Mouse (Mus musculus) heart, embryonic 11.5 days (tissue): ENCODE results near the gene Brat1. TPM values are rescaled to one million over a fixed set of nuclear protein-coding genes. Genes with fewer than 3 reads are reported as not detected.
"Not testable (repeated sequence)": the region's sequence is repeated elsewhere in the genome, so short reads cannot be mapped to it uniquely, and the experiment has no call there.

ENCODE experiments used
- ATAC-seq: fragments of 200-750 bp; cut with Nextera tagmentation; replicated peaks from 2 replicates; pipeline ENCODE4 v1.8.0; 2017; ENCODE audit warnings: moderate library complexity; ENCODE audit not compliant: insufficient number of reproducible peaks, low FRiP score, low TSS enrichment
- H3K27ac ChIP-seq: fragments of 300-500 bp; sonication (generic); 2 replicates; pipeline ENCODE4 v1.5.1; 2014; ENCODE audit warnings: mild to moderate bottlenecking, low read depth, low read length
- H3K27me3 ChIP-seq: fragments of 300-500 bp; sonication (generic); 2 replicates; pipeline ENCODE4 v1.6.1; 2014; ENCODE audit warnings: mild to moderate bottlenecking, low read length, mixed read lengths; ENCODE audit not compliant: control insufficient read depth, insufficient read depth
- H3K36me3 ChIP-seq: fragments of 300-500 bp; sonication (generic); 2 replicates; pipeline ENCODE4 v1.6.1; 2014; ENCODE audit warnings: mild to moderate bottlenecking, low read length, moderate library complexity, mixed read lengths; ENCODE audit not compliant: control insufficient read depth, insufficient read depth
- H3K4me1 ChIP-seq: fragments of 300-500 bp; sonication (generic); 2 replicates; pipeline ENCODE4 v1.6.1; 2014; ENCODE audit warnings: low read length; ENCODE audit not compliant: control insufficient read depth, insufficient read depth
- H3K4me2 ChIP-seq: fragments of 300-500 bp; sonication (generic); 2 replicates; pipeline ENCODE4 v1.6.1; 2014; ENCODE audit warnings: mild to moderate bottlenecking, moderate library complexity
- H3K4me3 ChIP-seq: fragments of 300-500 bp; sonication (generic); 2 replicates; pipeline ENCODE4 v1.5.1; 2014; ENCODE audit warnings: low read depth, low read length
- H3K9ac ChIP-seq: fragments of 300-500 bp; sonication (generic); 2 replicates; pipeline ENCODE4 v1.6.1; 2014; ENCODE audit warnings: mild to moderate bottlenecking, low read depth, low read length, moderate library complexity
- H3K9me3 ChIP-seq: fragments of 300-500 bp; sonication (generic); replicated peaks from 2 replicates; pipeline ENCODE4 v1.6.1; 2016; ENCODE audit warnings: low read length; ENCODE audit not compliant: control insufficient read depth
- WGBS: fragments of 180-500 bp; shearing (Covaris S2); extraction: QIAGEN DNeasy Blood & Tissue Kit; methylation state at CpG from one replicate; pipeline ENCODE4 v1.1.7; 2014; ENCODE audit not compliant: insufficient replicate concordance; 5-methylcytosine and 5-hydroxymethylcytosine counted together
- polyA plus RNA-seq: library from polyadenylated mRNA; unstranded; fragments of >200 nt; fragmentation: Nextera tagmentation; extraction: Ambion mirVana; gene quantifications from 2 replicates; pipeline ENCODE4 v1.2.1, GENCODE M21; 2014

The Brat1 gene
- polyA plus RNA-seq, 1 experiment from 2014 or later: 9.8 TPM

GRCm38 (mm10) chr5:140672115-140672514 lies 32.7 kb upstream of the Brat1 start:
- H3K27me3 ChIP-seq: no peaks in the 10 kb centered on the region
- H3K4me1 ChIP-seq: peaks cover 6% of the 10 kb centered on the region; the same call in 1 of the 2 replicates
- H3K9ac ChIP-seq: peak overlapping the region; percentile 34; the same call in 1 of the 2 replicates
- ATAC-seq: no peak
- H3K9me3 ChIP-seq: peaks cover 8% of the 10 kb centered on the region
- H3K27ac ChIP-seq: no peak overlapping the region
- H3K4me2 ChIP-seq: no peak overlapping the region
- WGBS: 79% methylated on average over 6 of the region's 6 CpGs
- H3K4me3 ChIP-seq: no peak overlapping the region
- H3K36me3 ChIP-seq: peaks cover 8% of the 10 kb centered on the region

- not testable (repeated sequence) for ATAC-seq, H3K9me3 ChIP-seq, H3K36me3 ChIP-seq, H3K4me2 ChIP-seq, H3K4me3 ChIP-seq, H3K9ac ChIP-seq, H3K27me3 ChIP-seq, H3K27ac ChIP-seq, H3K4me1 ChIP-seq
- 88% methylated on average over 6 of the region's 6 CpGs for WGBS
Observed at GRCm38 (mm10) chr5:140672603-140673002, 32.2 kb upstream of the Brat1 start.

- no peak overlapping the region for H3K4me3 ChIP-seq
- no peak overlapping the region for H3K4me2 ChIP-seq
- 87% methylated on average over 17 of the region's 17 CpGs for WGBS
- H3K9me3 ChIP-seq: peaks cover 3% of the 10 kb centered on the region
- H3K36me3 ChIP-seq: peaks cover 3% of the 10 kb centered on the region
- no peaks in the 10 kb centered on the region for H3K27me3 ChIP-seq
- H3K9ac ChIP-seq: no peak overlapping the region
- H3K27ac ChIP-seq: no peak overlapping the region
- peaks cover 6% of the 10 kb centered on the region; the same call in 1 of the 2 replicates for H3K4me1 ChIP-seq
- ATAC-seq: no peak
Observed at GRCm38 (mm10) chr5:140674036-140674435, 30.8 kb upstream of the Brat1 start.

- Histone ChIP-seq H3K4me2 (no peak overlapping the region), H3K9ac (no peak overlapping the region), H3K9me3 (no peaks in the 10 kb centered on the region), H3K36me3 (peaks cover 3% of the 10 kb centered on the region; the same call in 1 of the 2 replicates), H3K27me3 (no peaks in the 10 kb centered on the region), H3K27ac (no peak overlapping the region), H3K4me1 (peaks cover 6% of the 10 kb centered on the region; the same call in 1 of the 2 replicates), H3K4me3 (no peak overlapping the region)
- no peak for ATAC-seq
- WGBS: 82% methylated on average over 11 of the region's 11 CpGs
Observed at GRCm38 (mm10) chr5:140675079-140675478, 29.7 kb upstream of the Brat1 start.

GRCm38 (mm10) chr5:140675640-140676039 lies 29.2 kb upstream of the Brat1 start:
- no peak overlapping the region for H3K4me3 ChIP-seq
- H3K27me3 ChIP-seq: no peaks in the 10 kb centered on the region
- peaks cover 6% of the 10 kb centered on the region; the same call in 1 of the 2 replicates for H3K4me1 ChIP-seq
- H3K36me3 ChIP-seq: peaks cover 3% of the 10 kb centered on the region; the same call in 1 of the 2 replicates
- no peak overlapping the region for H3K27ac ChIP-seq
- H3K9ac ChIP-seq: no peak overlapping the region
- ATAC-seq: no peak
- 84% methylated on average over 11 of the region's 11 CpGs for WGBS
- H3K4me2 ChIP-seq: no peak overlapping the region
- no peaks in the 10 kb centered on the region for H3K9me3 ChIP-seq

GRCm38 (mm10) chr5:140677137-140677536 lies 27.7 kb upstream of the Brat1 start:
- Histone ChIP-seq H3K27ac (no peak overlapping the region), H3K9ac (no peak overlapping the region), H3K27me3 (no peaks in the 10 kb centered on the region), H3K9me3 (no peaks in the 10 kb centered on the region), H3K36me3 (peaks cover 3% of the 10 kb centered on the region; the same call in 1 of the 2 replicates), H3K4me1 (0 out of 2 replicates have a peak, but pooled peaks cover 1% of the 10 kb centered on the region), H3K4me3 (no peak overlapping the region), H3K4me2 (no peak overlapping the region)
- no peak for ATAC-seq
- 77% methylated on average over 6 of the region's 6 CpGs for WGBS

- no peaks in the 10 kb centered on the region for H3K36me3 ChIP-seq
- H3K4me2 ChIP-seq: no peak overlapping the region
- H3K27ac ChIP-seq: no peak overlapping the region
- H3K9me3 ChIP-seq: no peaks in the 10 kb centered on the region
- ATAC-seq: no peak
- no peaks in the 10 kb centered on the region for H3K27me3 ChIP-seq
- H3K4me1 ChIP-seq: no peaks in the 10 kb centered on the region
- 83% methylated on average over 6 of the region's 6 CpGs for WGBS
- H3K9ac ChIP-seq: no peak overlapping the region
- no peak overlapping the region for H3K4me3 ChIP-seq
Observed at GRCm38 (mm10) chr5:140680051-140680450, 24.8 kb upstream of the Brat1 start.

- H3K4me1 ChIP-seq: no peaks in the 10 kb centered on the region
- H3K27ac ChIP-seq: no peak overlapping the region
- H3K9ac ChIP-seq: no peak overlapping the region
- ATAC-seq: no peak
- no peaks in the 10 kb centered on the region for H3K9me3 ChIP-seq
- no peak overlapping the region for H3K4me3 ChIP-seq
- WGBS: 83% methylated on average over 1 of the region's 1 CpGs
- H3K27me3 ChIP-seq: no peaks in the 10 kb centered on the region
- H3K4me2 ChIP-seq: no peak overlapping the region
- no peaks in the 10 kb centered on the region for H3K36me3 ChIP-seq
Observed at GRCm38 (mm10) chr5:140680950-140681349, 23.9 kb upstream of the Brat1 start.

- Histone ChIP-seq H3K27me3 (no peaks in the 10 kb centered on the region), H3K9me3 (no peaks in the 10 kb centered on the region), H3K27ac (no peak overlapping the region), H3K4me2 (no peak overlapping the region), H3K4me1 (no peaks in the 10 kb centered on the region), H3K36me3 (no peaks in the 10 kb centered on the region), H3K9ac (no peak overlapping the region), H3K4me3 (no peak overlapping the region)
- no peak for ATAC-seq
- WGBS: 80% methylated on average over 6 of the region's 6 CpGs
Observed at GRCm38 (mm10) chr5:140682113-140682512, 22.7 kb upstream of the Brat1 start.
